Mouse (Mus musculus) urinary bladder, postnatal 10 days (tissue): ENCODE results near the gene Tgds.
"Not testable (repeated sequence)": the region's sequence is repeated elsewhere in the genome, so short reads cannot be mapped to it uniquely, and the experiment has no call there.

ENCODE experiments used
- DNase-seq: peaks from one replicate; pipeline ENCODE4 v3.0.0; 2022; ENCODE audit warnings: low spot score

Tgds gene

DNA sequence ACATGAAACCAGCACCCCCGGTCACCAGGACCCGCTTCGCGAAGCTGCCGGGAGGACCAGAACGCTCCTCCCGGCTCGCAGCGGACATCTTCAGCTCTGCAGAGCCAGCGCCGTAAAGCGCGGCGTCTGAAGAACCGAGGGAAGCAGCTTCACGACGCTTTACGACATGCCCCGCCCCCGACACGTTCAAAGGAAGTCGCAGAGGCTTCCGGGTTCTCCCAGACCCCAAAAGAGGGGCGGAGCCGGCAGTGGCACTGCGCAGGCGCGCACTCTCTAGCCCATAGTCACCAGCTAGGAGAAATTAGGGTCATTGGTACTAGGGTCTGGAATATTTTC is at the start of gene Tgds:
Tgds (minus strand) TSS at position 114 of the 336 bp plus-strand sequence.
- peak; percentile 90 for DNase-seq

- no peak for DNase-seq
Observed at GRCm38 (mm10) chr14:118180711-118181177, 48.2 kb upstream of the Tgds start.

- DNase-seq, result no peak
Observed at GRCm38 (mm10) chr14:118180117-118180557, 47.6 kb upstream of the Tgds start.

GRCm38 (mm10) chr14:118179701-118180100 is 47.1 kb upstream of the Tgds start:
- no peak for DNase-seq

GRCm38 (mm10) chr14:118179251-118179650 is 46.7 kb upstream of the Tgds start:
- DNase-seq, result no peak

DNA sequence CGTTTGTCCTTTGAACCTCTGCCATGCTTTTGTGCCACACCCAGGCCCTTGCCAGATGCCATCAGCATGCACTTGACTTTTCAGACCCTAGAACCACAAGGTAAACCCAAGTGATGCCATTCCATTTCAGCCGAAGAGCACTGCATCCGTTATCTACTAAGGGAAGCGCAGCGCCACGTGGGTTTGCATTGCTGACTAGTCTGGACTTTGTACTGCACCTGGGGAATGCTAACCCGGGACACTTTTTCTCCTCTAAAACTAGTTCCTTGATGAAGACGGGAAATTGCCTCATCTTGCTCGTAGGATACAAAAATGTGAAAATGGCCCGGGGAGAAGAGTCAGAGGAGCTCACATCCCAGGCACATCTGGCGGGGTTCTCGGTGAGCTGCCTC is 43.1 kb upstream of the Tgds start:
- no peak for DNase-seq

GRCm38 (mm10) chr14:118175071-118175693 is 42.6 kb upstream of the Tgds start:
- no peak for DNase-seq

- DNase-seq, result no peak
Observed at GRCm38 (mm10) chr14:118173590-118174203, 41.1 kb upstream of the Tgds start.

- no peak for DNase-seq
Observed at GRCm38 (mm10) chr14:118168776-118169175, 36.2 kb upstream of the Tgds start.

DNA sequence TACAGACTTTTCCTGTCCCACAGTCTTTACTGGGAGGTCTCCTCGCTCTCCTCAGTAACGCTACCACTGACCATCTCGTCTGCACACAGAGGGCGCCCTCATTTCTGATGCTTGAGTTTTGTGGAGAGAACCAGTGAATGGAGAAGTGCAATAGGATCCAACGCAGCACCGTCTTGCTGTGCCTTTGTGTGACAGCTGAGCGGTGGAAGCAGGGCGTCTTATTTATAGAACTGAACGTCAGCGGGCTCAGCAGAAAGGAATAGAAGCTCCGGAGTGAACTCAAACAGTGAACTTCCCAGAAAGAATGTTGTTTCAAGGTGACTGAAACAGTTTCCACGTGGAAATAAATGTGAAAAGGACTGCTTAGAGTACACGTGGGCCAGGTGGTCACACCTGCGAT is 30.1 kb upstream of the Tgds start:
- DNase-seq, result no peak

- no peak for DNase-seq
Observed at GRCm38 (mm10) chr14:118161751-118162150, 29.2 kb upstream of the Tgds start.

- no peak for DNase-seq
Observed at GRCm38 (mm10) chr14:118157146-118157545, 24.6 kb upstream of the Tgds start.

DNA sequence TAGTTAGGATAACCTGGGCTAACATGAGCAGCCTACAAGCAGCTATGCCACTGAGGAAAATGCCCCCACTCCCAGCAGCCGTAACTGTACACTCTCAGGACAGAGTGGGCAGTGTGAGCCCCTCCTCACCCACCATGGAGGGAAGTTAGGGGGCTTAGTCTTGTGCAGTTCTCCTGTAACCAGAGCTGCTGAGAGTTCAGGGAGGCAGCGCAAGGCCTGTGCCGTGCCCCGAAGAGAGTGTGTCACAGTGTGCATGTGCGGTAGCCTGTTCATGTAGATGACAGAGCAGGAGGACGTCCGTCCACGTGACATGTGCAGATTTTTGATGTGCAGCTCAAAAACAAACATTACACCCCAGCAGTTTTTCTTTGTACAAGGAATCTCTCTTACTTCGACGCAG is 24.2 kb upstream of the Tgds start:
- no peak for DNase-seq

- DNase-seq, result not testable (repeated sequence)
Observed at GRCm38 (mm10) chr14:118156056-118156455, 23.5 kb upstream of the Tgds start.

GRCm38 (mm10) chr14:118152294-118152651 is 19.7 kb upstream of the Tgds start:
- no peak for DNase-seq

DNA sequence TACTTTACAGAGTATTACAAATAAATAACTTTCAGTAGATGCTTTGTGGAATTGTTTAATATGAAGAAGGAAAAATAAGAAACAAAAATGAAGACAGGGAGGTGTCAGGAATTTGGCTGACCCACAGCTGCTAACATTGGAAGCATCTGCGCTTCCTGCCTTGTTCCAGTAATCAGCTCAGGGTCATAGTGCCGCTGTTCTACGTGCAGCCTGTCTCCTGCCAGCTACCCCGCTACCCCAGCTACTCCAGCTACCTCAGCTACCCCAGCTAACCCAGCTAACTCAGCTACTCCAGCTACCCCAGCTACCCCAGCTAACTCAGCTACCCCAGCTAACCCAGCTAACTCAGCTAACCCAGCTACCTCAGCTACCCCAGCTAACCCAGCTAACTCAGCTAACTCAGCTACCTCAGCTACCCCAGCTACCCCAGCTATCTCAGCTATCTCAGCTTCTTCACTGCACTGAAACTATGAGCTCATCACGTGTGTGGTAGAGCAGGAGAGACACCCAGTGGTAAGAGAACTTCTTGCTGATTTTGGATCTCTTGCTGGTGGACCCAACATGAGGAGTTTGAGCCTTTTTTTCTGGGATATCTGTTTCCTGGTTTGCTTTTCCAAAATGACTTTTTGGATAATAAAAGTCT is 19.2 kb upstream of the Tgds start:
- no peak for DNase-seq

- DNase-seq, result no peak
Observed at GRCm38 (mm10) chr14:118150656-118151551, 18.3 kb upstream of the Tgds start.

DNA sequence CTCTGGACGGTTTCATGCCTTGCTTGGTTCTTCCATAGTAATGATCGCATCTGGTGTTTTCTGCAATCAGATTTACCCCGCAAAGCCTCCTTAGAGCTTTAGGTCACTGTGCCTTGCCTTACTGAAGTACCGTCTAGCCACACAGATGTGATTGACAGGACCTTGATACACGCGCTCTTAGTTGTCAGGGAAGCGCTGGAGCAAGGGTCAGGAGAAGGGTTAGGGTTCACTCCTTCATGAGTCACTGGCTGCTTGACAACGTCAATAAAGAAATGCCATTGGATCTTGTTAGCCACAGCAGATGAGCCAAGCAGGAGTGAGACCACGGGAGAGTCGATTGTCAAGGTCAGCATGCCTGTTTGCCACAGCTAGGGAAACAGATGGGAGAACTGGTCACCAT is 16.0 kb upstream of the Tgds start:
- no peak for DNase-seq

GRCm38 (mm10) chr14:118148046-118148445 is 15.5 kb upstream of the Tgds start:
- no peak for DNase-seq

DNA sequence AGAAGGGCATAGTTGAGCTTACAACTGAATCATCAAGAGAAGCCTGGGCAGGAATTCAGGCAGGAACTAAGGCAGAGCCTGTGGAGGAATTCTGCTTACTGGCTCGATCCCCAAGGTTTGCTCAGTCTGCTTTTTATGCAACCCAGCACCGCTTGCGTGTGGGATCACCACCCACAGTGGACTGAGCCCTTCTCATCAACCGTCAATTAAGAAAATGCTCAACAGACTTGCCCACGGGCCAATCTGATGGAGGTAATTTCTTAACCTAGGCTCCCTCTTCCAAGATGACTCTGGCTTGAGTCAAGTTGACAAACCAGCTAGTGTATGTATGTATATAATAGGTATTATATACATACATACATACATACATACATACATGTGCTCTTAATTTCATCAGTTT is 9.7 kb upstream of the Tgds start:
- DNase-seq, result no peak

- no peak for DNase-seq
Observed at GRCm38 (mm10) chr14:118137487-118137886, 4.9 kb upstream of the Tgds start.

GRCm38 (mm10) chr14:118136744-118137452 is 4.3 kb upstream of the Tgds start, which contains the start of gene Gpr180:
Gpr180 (plus strand) TSS chr14:118137158.
- peak; percentile 94 for DNase-seq
